Mouse (Mus musculus) cerebellum, postnatal 14 days (tissue): Measurements from ENCODE around the gene Aoc2.

Source experiments
- DNase-seq, 2 experiments: peaks; one replicate each; pipeline ENCODE4 v3.0.0; 2021; ENCODE audit warnings: mixed read lengths in 2 of 2

The Aoc2 gene

DNA sequence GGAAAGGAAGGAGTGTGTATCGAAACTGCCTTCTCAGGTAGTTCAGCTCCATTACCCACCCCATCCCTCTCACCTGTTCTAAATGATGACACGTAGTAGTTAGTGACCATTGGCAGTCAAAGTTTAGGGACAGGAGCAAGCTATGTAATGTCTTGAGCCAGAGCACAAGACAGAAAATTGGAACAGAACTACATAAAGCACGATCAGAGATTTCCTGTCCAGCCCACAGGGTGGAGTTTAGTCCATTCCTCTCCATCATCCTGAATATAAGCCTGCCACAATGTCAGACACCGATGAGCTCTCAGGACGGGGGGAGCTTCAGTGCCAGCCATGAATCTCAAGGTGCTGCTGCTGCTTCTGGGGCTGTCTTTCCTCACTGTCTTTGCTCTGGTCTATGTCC is at the start of gene Aoc2:
Gene Aoc2, plus strand, starts transcription at position 301 of the 400 bp plus-strand sequence.
- no peak for DNase-seq

DNA sequence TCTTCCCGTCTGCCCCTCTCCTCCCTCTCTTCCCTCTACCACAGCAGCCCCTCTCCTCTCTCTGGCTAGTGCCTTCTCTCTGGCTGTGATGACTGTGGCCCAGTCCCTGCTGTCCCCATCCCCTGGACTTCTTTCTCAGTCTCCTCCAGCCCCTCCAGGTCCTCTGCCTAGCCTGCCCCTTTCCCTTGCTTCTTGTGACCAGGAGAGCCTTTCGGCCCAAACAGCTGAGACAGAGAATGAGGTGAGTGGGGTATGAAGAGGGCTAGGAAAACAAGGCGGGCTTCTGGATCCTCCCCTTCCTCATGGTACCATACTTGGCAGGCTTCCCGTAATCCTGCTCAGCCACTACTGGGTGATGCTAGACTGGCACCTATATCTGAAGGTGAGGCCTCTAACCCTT is 49.6 kb upstream of the Aoc2 start:
- no peak for DNase-seq

DNA sequence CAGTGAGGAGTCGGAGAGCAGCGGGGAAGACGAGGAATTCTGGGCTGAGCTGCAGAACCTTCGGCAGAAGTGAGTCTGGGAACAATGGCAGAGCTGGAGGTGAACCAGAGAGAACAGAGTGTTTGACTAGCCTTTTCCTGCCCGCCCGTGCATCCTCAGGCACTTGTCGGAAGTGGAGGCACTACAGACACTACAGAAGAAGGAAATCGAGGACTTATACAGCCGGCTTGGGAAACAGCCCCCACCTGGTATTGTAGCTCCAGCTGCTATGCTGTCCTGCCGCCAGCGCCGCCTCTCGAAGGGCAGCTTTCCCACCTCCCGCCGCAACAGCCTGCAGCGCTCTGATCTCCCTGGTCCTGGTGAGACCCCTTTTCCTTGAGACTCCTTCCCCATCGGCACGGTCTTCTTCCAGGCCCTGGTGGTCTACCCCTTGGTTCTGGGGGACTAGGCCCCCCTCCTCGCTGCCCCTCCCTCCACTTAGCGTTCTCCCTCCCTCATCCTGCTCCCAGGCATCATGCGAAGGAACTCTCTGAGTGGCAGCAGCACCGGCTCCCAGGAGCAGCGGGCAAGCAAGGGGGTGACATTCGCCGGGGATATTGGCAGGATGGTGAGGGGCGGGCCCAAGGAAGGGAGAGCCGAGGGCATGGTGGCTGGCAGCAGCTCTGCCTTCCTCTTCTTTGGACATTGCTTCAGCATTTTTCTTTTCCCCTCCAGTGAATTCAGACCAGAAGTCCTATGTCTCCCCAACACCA is 48.4 kb upstream of the Aoc2 start:
- peak in 1 of 2 experiments; percentile 19 for DNase-seq

- DNase-seq, result peak; percentile 25 to 44
Measured at GRCm38 (mm10) chr11:101277381-101278222, 47.3 kb upstream of the Aoc2 start.

- peak; percentile 87 to 89 for DNase-seq
Measured at GRCm38 (mm10) chr11:101278223-101279192, 46.4 kb upstream of the Aoc2 start, which contains the start of the genes Cntd1 and Coa3. Gene Cntd1, plus strand, starts transcription at chr11:101279012. Gene Coa3, minus strand, starts transcription at chr11:101279114.

DNA sequence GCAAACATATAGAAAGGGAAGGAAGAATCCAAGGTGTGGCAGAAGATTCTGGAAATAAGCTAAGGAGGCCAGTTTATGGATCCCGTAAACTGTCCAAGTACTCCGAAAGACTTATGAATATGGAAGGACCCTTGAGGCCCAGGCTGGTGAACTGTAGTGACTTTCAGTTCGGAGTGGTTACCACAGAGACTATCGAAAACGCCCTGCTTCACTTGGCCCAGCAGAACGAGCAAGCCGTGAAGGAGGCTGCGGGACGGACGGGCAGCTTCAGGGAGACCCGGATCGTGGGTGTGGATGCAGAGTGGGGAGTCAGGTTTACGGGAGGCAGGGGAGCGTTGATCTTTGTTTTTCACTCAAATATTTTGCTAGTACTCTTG is 45.7 kb upstream of the Aoc2 start:
- no peak for DNase-seq

DNA sequence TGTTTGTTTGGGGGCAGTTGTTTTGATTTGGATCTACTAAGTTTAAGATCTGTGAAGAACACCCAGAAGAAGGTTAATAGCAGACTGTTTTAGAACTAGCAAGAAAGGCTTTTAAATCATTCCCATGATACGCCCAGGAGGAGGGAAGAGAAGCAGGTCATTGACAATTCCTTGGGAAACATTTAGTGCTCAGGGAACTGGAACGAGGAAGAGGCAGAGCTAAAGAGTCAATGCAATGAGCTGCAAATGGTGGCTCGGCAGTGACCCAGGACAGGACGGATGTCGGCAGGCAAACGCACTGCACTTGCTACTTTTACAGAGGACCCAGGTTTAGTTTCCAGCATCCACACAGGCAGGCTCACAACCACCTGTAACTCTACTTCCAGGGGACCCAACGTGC is 44.0 kb upstream of the Aoc2 start:
- no peak for DNase-seq

DNA sequence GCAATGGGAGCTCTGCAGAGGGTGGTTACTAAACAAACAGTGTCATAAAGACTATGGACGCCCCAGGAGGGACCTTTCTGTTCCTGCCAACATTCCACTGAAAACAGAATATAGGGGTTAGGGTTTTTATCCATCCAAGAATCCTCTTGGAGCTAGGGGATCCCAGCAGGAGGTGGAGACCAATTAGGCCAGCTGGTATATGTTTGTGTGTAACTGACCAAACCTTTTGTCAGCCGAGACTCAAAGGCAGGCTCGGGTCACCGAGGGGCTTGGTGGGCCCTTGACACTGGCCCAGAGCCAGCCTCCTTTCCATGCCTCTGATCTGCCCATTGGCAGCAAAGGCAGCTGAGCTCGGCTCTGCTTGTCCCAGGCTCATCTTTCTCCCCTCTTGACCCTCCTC is 42.0 kb upstream of the Aoc2 start:
- no peak for DNase-seq

- DNase-seq, result no peak
Measured at GRCm38 (mm10) chr11:101283805-101284204, 41.1 kb upstream of the Aoc2 start.

GRCm38 (mm10) chr11:101287306-101287705 is 37.6 kb upstream of the Aoc2 start:
- DNase-seq, result no peak

DNA sequence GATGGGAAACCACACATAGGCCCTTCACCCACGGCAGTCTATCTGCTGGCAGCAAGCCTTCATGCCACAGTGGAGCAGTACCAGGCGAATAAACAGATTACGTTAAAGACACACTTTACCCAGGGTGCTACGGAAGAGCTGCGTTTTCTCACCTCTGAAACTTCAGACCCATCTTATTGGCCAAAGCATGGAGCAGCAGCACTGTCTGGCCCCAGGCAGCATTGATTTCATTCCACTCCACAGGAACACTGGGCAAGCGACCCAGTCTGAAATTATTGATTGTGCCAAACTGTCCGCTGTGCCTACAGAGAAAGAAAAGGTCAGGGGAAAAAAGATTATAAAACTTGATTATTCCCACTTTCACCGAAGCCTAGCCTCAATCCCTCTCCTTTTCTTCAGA is 33.6 kb upstream of the Aoc2 start:
- no peak for DNase-seq

- no peak for DNase-seq
Measured at GRCm38 (mm10) chr11:101295191-101295590, 29.7 kb upstream of the Aoc2 start.

GRCm38 (mm10) chr11:101300881-101301280 is 24.0 kb upstream of the Aoc2 start:
- DNase-seq, result peak in 1 of 2 experiments; percentile 48

- DNase-seq, result no peak
Measured at GRCm38 (mm10) chr11:101301299-101302003, 23.4 kb upstream of the Aoc2 start.

GRCm38 (mm10) chr11:101302004-101302798 is 22.7 kb upstream of the Aoc2 start, which contains the start of gene Becn1:
Gene Becn1, minus strand, starts transcription at chr11:101302286.
- DNase-seq, result peak; percentile 99 to 100

- no peak for DNase-seq
Measured at GRCm38 (mm10) chr11:101307744-101308143, 17.1 kb upstream of the Aoc2 start.

DNA sequence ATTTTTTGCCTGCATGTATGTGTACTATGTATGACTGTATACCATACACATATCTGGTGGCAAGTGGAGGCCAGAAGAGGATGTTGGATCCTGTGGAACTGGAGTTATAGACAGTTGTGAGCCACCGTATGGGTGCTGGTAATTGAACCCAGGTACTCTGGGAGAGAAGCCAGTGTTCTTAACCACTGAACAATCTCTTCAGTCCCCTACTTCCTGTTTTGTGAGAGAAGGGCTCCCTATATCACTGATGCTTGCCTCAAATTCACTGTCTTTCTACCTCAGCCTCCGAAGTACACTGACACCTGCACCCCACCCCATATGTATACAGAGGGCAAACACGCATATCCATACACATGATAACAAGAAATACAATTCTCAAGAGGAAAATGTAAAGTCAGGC is 13.8 kb upstream of the Aoc2 start:
- DNase-seq, result no peak

- DNase-seq, result no peak
Measured at GRCm38 (mm10) chr11:101312150-101312549, 12.7 kb upstream of the Aoc2 start.

DNA sequence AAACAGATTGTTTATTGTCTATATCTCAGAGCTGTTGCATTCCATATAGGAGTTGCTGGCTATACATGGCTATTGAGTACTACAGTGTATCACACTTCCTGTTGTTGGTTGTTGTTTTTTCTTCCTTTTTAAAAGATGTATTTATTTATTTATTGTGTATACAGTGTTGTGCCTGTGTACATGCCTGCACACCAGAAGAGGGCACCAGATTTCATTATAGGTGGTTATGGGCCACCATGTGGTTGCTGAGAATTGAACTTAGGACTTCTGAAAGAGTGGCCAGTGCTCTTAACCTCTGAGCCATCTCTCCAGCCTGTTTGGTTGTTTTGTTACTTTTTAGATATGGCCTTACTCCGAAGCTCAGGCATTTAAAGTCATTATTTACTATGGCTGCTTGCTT is 10.3 kb upstream of the Aoc2 start:
- DNase-seq, result no peak

- no peak for DNase-seq
Measured at GRCm38 (mm10) chr11:101315082-101315650, 9.7 kb upstream of the Aoc2 start.
